Mouse (Mus musculus) kidney, postnatal 36 days (tissue): ENCODE data around the gene Cdc26.
A peak's percentile ranks its signal among the peaks of the same experiment; 100 is the strongest.

ENCODE experiments used
- DNase-seq, 2 experiments: peaks; one replicate each; pipeline ENCODE4 v3.0.0; 2021 to 2022; ENCODE audit warnings: mixed read lengths in 2 of 2

The Cdc26 gene

DNA sequence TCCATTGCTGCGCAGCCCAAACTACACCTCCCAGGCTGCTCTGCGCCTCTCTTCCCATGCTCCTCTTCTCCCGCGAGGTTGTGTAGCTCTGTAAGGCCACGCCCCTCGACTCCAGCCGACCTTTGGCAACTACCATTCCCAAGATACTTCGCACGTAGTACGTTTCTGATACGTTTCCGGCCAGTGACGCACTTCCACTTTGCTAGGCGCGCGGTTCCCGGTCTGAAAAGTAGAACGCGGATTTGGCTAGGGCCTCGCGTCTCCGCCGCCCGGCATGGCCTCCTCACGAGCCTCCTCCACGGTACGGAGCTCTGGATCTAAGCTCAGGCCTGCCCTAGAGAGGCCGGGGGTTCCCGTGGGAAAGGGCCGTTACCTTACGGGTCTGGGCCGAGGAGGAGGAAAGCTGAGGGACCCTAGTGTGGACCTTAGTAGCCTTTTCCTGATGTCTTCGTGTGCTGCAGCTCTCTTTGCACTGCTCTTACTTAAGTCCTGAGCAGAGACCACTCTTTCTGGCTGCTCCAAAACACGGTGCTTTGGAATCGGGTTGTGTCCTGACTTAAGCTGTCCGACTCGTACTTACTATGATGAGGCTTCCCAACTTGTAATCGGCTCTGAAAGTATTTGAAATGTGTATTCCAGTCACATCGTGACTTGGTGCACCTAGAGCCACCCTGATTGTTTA lies at the start of gene Cdc26, which contains the start of gene Prpf4:
TSS of gene Cdc26 (minus strand) at position 42 of the 682 bp plus-strand sequence.
TSS of gene Prpf4 (plus strand) at position 197 of the 682 bp plus-strand sequence.
- DNase-seq, result peak; percentile 99 to 100

- DNase-seq, result peak; percentile 39 to 70
Observed at GRCm38 (mm10) chr4:62454995-62455394, 46.6 kb upstream of the Cdc26 start.

- no peak for DNase-seq
Observed at GRCm38 (mm10) chr4:62440986-62441385, 32.5 kb upstream of the Cdc26 start.

DNA sequence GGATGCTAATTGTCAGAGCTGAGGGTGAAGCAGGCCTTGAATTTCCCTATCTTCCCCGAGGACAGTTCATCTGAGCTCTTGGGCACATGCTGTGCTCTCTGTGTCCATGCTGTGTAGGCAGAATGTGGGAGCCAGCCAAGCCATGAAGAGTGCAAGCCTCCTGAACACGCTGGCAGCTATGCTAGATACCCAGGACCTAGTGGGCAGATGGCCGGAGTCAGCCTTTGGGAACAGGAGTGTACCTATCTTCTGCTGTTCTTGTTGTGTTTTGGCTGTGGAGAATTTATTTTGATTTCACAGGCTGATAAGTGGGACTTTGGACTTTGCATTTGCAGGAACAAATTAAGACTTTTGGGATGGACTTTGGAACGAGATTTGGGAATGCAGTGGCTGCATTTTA lies 32.1 kb upstream of the Cdc26 start:
- DNase-seq, result peak; percentile 73 to 82

DNA sequence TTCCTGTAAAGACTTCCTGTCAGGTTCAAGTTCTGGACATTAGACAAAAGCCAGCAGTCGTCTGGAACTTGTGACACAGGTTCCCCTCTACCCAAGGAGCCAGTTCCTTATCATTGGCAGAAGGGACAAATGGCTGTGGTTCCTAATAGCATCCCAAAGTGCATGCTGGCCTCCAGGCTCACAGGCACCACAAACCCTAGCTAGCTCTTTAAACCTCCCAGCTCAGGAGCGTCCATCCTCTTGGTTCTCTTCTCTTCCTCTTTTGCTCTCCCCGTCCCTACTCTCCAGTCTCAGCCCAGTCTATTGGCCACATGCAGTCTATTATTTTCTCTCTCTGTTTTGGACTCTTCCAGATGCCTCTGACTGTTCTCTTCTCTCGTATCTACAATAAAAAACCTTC lies 31.4 kb upstream of the Cdc26 start:
- no peak for DNase-seq

DNA sequence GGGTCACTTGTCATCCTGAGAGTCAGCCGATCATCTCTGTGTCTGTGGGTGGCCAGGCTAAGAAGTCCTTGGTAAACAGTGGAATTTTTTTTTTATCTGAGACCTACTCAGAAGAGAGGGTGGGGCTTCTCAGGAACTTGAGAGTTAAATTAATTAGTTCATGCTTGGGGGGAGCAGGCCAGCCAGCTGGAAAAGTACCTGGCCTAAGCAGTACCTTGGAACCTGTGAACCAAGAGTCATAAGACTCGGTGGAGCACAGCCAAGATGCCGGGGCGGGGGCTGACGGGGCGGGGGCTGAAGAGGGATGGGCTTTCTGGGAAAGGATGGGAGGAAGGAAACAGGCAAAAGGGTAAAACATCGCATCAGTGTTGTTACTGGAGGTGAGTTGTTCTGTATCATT lies 29.4 kb upstream of the Cdc26 start:
- peak; percentile 87 to 90 for DNase-seq

DNA sequence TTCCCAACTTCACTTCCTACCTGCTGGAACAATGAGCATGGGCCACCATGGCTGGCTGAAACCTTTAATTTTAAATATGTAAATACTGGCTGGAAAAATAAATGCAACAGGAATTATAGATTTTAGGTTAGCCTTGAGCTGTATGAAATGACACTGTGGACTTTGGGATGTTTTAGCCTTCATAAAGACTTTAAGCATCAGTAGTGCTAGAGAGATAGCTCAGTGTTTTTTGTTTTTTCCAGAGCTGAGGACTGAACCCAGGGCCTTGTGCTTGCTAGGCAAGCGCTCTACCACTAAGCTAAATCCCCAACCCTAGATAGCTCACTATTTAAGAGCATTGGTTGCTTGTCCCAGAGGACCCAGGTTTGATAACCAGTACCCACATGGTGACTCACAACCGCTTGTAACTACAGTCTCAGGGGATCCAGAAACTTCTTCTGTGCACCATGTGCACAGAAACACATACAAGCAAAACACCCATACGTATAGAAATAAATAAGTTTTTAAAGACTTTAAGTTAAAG lies 28.9 kb upstream of the Cdc26 start:
- DNase-seq, result no peak

DNA sequence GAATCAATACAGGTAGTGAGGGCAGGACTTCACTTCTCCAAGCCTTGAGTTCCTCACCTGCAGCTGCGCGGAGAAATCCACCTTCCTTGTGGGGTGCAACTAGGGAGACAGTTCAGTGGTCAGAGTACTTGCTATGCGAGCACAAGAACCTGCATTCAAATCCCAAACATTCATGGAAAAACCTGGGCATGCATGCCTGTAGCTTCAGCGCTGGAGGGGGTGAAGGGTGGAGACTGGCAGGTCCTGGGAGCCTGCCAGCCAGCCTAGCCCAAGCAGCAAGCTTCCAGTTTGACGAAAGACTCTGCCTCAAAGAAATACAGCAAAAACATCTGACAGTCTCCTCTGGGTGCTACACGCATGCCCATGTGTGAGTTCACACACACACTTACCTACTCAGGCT lies 26.6 kb upstream of the Cdc26 start, which contains the start of gene Rnf183:
TSS of gene Rnf183 (minus strand) at position 172 of the 400 bp plus-strand sequence.
- DNase-seq, result peak; percentile 75 to 83

DNA sequence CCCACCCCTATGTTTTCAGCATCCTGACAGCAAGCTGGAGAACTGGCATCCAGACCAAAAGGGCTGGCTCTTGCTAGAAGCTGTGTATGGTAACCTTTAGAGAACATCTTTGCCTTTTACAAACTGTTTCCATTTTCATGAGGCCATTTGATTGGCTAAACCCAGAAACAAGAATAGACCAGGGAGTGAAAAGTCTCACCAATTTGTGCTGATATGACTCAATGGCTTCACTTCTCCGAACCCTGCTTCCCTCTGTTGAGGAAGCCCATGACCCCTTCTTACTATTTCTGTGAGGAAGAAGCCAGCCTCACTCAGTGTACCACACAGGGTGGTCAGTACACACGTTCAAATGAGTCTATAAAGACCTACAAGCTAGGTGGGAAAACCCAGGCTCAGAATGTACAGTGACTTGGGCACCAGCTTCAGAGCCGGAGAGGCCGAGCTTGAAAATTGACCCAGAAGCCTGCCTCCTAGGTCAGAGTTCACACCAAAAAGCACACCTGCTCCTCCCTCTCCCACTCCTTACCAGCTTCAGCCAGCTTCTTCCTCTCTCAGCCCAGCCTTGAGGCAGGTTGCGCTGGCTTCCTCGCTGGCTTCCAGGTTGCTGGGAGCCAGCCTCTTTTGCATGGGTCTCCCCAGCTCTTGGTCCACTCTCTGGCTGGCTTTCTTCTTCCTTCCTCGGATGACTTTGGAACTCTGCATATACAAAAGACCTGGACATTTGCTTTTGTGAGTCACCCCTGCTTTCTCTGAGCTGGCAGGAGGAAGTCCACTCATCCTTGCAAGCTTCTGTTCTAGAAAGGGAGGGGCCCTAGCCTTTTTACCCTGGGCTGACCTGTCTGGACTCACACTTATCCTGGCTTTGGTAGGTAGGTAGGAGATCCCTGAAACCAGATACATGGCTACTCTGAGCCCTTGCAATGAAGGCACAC lies 25.8 kb upstream of the Cdc26 start:
- peak; percentile 70 to 73 for DNase-seq

DNA sequence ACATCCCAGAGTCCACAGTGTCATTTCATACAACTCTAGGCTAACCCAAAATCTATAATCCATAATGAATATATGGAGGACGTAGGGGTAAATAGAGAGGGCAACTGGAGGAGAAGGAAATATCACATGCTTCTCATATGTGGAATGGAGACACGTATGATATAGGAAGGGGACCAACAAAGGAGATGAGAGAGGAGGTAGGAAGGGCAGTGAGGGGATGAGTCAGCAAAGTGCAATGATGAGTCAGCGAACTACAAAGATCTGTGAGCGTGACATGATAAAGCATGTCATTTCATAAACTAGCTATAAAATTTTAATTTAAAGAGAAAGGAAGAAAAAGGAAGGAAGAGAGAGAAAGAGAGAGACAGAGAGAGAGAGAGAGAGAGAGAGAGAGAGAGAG lies 23.1 kb upstream of the Cdc26 start:
- no peak for DNase-seq

GRCm38 (mm10) chr4:62430678-62431077 lies 22.2 kb upstream of the Cdc26 start:
- DNase-seq, result peak; percentile 31 to 43

GRCm38 (mm10) chr4:62429616-62430015 lies 21.2 kb upstream of the Cdc26 start:
- DNase-seq, result no peak

DNA sequence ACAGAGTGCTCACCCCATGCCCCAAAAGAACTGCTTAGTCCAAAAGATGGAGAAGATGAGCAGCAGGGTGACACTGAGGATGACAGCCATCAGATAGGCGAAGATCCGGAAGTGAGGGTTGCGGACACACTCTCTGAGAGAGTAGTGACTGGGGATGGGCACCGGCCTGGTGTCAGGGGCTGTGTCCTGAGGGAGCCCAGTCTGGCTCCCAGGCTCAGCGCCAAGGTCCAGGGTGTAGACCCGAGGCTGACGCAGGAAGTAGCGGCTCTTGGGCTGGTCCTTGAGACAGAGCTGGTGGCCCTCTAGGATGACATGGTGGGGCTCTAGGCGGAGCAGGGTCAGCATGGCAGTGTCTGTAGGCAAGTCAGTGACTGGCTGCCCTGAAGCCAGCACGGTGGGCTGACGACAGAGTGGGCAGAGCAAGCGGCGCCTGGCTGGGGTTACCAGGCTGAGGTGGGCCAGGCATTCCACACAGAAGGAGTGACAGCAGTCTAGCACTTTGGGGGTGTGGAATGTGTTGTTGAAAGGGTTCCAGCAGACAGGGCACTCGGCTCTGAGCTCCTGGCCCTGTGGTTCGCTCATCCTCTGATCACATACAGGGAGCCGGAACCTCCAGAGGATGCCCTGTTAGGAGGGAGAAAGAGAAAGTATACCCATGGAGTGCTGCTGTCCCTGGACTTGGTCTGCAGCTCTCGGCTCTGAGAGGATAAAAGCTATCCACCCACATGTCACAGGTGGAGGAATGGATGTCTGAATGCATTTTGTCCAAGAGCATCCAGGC lies 19.7 kb upstream of the Cdc26 start:
- DNase-seq, result peak in 1 of 2 experiments; percentile 38

GRCm38 (mm10) chr4:62425891-62426290 lies 17.4 kb upstream of the Cdc26 start:
- DNase-seq, result no peak

DNA sequence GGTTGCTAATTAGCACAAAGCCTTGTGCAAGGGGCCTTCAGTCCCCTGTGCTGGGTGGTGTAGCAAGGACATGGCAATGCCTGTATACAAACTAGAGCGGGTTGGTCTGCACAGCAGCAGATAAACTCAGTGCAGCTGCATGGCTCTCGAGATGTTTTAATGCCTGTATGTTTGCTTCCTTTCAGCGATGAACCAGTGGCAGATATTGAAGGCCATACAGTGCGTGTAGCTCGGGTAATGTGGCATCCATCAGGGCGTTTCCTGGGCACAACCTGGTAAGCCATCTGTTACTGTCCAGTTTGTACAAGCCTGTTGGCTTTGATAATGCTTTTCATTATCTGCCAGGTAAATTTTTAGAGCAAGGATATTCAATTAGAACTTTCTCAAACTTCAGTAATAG lies 10.6 kb upstream of the Cdc26 start:
- no peak for DNase-seq

DNA sequence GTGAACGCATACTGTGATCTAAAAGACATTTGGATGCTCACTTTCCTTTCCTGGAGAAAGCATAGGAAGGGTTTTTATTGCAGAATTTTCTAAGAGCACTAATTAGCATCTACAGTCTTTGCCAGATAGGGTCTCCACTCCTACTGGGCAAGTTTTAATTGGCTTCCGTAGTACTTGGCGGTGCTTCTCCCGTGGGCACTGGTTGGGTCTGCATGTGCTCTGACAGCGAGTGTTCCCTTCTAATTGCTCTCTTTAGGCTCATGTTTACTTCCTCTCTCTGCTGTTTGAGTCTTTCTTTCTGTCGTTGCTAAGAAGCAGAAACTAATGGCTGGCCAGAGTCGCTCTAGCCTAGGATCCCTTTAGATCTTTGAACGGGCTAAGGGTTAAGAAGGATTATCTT lies 10.0 kb upstream of the Cdc26 start:
- no peak for DNase-seq

DNA sequence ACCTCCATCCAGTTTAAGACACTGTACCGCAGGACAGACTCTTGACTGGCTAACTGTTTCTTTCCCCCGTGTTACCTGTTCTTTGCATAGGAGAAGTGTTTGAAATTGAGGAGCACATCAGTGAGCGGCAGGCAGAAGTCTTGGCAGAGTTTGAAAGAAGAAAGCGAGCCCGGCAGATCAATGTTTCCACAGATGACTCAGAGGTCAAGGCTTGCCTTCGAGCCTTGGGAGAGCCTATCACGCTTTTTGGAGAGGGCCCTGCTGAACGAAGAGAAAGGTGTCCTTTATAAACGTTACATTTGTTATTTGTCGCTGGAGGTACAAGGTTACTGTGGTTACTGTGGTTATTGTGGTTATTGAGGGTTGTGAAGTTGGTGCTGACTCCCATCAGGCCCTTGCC lies 3.2 kb upstream of the Cdc26 start:
- DNase-seq, result no peak

- DNase-seq, result no peak
Observed at GRCm38 (mm10) chr4:62410325-62410724, 1.9 kb upstream of the Cdc26 start.

DNA sequence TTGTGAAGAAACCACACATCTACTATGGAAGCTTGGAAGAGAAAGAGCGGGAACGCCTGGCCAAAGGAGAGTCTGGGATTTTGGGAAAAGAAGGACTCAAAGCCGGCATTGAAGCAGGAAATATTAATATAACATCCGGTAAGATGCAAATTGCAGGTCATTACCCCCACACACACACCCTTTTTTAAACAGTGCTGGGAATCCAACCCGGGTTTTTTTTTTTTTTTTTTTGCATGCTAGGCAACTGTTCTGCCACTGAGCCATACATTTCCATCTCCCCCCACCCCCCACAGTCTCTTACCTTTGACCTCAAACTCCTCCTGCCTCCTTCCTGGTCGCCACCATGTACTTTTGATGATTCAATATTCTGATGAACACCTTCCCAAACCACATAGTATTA lies 1.2 kb upstream of the Cdc26 start:
- DNase-seq, result no peak

DNA sequence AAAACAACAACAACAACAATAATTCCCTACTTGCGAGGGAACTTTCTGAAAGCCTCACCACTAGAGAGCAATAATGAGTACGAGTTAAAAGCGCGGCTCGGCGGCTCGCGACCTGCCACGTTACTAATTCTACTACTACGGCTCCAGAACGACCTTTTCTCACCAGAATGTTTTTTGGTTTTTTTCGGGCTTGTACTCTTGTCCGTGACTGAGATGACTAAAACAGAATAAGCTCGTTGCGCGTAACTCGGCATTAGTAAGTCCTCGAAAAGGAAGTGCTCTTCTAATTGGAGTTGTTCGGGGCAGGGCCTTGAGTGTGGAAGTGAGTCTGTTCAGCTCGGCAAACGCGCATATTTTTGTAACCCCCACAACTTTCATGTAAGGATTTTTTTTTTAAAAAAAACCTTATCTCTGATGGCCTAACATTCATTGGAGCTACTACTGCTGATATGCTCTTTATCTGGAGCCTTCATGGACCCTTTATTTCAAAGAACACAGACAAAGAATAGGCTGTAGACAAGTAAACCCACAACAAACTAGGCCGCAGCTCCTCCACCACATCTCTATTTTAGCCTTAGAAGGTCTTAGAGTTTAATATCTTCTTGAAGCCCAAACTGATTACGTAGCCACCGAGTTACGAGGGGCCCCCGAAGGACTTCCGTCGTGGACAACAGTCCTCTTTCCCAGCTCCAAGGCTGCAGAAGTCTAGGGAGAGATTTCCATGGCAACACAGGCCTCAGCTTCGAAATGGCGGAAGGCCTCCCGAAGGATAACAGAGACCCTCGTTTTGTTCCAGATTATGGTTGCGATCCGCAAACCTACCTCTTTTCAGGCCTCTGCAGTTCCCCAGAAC lies 486 bp downstream of the Cdc26 start:
- DNase-seq, result peak; percentile 72 to 77

GRCm38 (mm10) chr4:62406133-62406532 lies 2.3 kb downstream of the Cdc26 start:
- no peak for DNase-seq

DNA sequence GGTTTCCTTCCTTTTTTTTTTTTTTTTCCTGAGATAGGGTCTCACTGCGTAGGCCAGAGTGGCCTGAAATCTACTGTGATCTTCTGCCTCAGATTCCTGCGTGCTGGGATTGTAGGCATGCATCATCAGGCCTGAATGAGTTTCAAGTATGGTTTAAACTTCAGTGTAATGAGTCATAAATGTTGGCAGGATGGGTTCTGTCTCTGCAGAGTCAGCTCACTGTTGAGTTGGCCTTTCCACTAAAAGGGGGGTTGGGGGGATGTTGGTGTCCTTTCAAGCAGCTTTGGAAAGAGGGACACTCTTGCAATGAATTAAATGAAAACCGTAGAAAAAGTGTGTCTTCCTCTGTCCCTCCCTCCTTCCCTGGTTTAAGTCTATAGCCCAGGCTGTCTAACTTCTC lies 9.5 kb downstream of the Cdc26 start:
- no peak for DNase-seq
